Mouse (Mus musculus) macrophage (primary cell): ENCODE results near the gene Mrpl28. TPM values are rescaled to one million over a fixed set of nuclear protein-coding genes. Genes with fewer than 3 reads are reported as not detected.
A peak's percentile ranks its signal among the peaks of the same experiment; 100 is the strongest.
"Not testable (repeated sequence)": the region's sequence is repeated elsewhere in the genome, so short reads cannot be mapped to it uniquely, and the experiment has no call there.

ENCODE experiments used
- H3K27ac ChIP-seq: fragments of 350-480 bp; formaldehyde crosslinking; 2 replicates; pipeline ENCODE4 v1.9.0; 2021
- H3K36me3 ChIP-seq: fragments of 350-480 bp; formaldehyde crosslinking; 2 replicates; pipeline ENCODE4 v1.9.0; 2021; ENCODE audit errors: inconsistent target
- H3K4me3 ChIP-seq: fragments of 350-480 bp; formaldehyde crosslinking; 2 replicates; pipeline ENCODE4 v1.9.0; 2021; ENCODE audit errors: inconsistent target
- H3K79me2 ChIP-seq: fragments of 350-480 bp; formaldehyde crosslinking; 2 replicates; pipeline ENCODE4 v1.9.0; 2021; ENCODE audit errors: inconsistent target
- WGBS: methylation state at CpG from one replicate; pipeline ENCODE4 v1.1.7; 2026; ENCODE audit warnings: inconsistent platforms; ENCODE audit not compliant: missing documents; 5-methylcytosine and 5-hydroxymethylcytosine counted together
- polyA plus RNA-seq: library from polyadenylated mRNA; stranded (reverse); fragments of 250-400 nt; gene quantifications from 3 replicates; pipeline ENCODE4 v1.2.4, GENCODE M21; 2018; ENCODE audit warnings: inconsistent platforms

Gene Mrpl28
- polyA plus RNA-seq, 1 experiment from 2014 or later, result 35.9 TPM

DNA sequence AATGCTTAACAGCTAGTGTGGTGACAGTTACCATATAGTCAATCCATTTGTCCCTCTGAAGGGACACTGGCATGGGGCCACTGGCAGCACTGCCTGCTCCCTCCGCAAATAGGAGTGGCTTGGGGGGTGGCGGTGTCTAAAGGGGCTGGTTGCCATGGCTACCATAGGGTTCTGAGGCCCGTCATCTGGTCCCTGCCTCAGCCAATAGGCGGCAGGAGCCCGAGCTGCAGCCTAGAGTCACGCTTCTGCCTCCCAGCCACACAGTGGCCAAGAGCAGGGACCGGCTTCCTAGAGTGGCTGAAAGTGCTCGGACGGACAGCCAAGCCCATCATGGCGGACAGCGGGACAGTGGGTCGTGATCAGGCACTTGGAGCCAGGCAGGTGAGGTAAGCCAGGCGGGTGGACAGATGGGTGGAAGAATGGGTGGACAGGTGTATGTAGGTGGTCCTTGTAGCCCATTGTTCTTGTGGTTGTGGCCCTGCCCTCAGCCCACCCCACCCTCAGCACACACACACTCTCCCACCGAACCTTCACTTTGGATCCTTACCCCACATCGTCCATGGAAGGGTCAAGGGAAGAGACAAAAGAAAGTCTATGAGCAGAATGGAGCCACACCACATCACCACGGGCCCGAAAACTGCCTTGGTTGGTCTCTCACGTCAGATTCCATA is 7.9 kb downstream of the Mrpl28 start:
- Histone ChIP-seq H3K36me3 (peaks cover 50% of the 10 kb centered on the region), H3K79me2 (peaks cover 4% of the 10 kb centered on the region; the same call in 1 of the 2 replicates), H3K27ac (no peak overlapping the region), H3K4me3 (no peak overlapping the region)
- 98% methylated on average over 18 of the region's 18 CpGs for WGBS

GRCm38 (mm10) chr17:26131856-26132853 is 8.9 kb downstream of the Mrpl28 start:
- no peaks in the 10 kb centered on the region for H3K79me2 ChIP-seq
- no peak overlapping the region for H3K4me3 ChIP-seq
- H3K36me3 ChIP-seq, result peaks cover 40% of the 10 kb centered on the region
- H3K27ac ChIP-seq, result no peak overlapping the region
- 95% methylated on average over 16 of the region's 18 CpGs for WGBS

GRCm38 (mm10) chr17:26137106-26137750 is 13.9 kb downstream of the Mrpl28 start:
- 73% methylated on average over 11 of the region's 11 CpGs for WGBS
- H3K27ac ChIP-seq, result no peak overlapping the region
- peaks cover 33% of the 10 kb centered on the region for H3K79me2 ChIP-seq
- H3K4me3 ChIP-seq, result no peak overlapping the region
- no peaks in the 10 kb centered on the region for H3K36me3 ChIP-seq

- no peak overlapping the region for H3K27ac ChIP-seq
- H3K79me2 ChIP-seq, result peaks cover 38% of the 10 kb centered on the region
- WGBS, result 71% methylated on average over 2 of the region's 2 CpGs
- H3K4me3 ChIP-seq, result peak overlapping the region; percentile 31; the same call in 1 of the 2 replicates
- peaks cover 3% of the 10 kb centered on the region; the same call in 1 of the 2 replicates for H3K36me3 ChIP-seq
Observed at GRCm38 (mm10) chr17:26137751-26138130, 14.4 kb downstream of the Mrpl28 start.

DNA sequence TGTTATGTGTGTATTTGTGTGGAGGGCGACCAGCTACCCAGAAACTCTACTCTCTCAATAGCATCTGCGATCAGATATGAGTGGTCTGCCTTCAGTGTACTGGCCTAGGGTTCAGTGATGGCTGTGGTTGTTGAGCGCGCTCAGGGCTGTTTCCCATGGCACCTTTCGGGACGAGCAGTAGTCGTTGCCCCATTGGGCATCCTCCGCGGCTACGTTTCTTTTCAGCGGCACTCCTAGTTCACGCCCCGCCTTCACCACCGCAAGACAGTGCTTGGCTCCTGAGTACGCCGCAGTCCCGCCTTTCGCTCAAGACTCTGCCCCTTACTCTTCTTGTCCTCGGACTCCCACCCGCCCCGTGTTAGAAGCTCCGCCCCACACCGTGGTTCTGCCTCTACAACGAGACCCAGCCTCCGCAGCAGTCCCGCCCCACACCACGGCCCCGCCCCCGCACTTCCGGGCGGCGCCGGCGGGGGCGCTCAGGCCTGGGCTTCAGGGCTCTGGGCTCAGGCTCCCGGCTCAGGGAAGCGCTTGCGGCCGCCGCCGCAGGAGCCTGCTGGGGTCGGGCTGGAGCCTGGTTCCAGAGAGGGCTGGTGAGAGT is 15.0 kb downstream of the Mrpl28 start, which contains the start of gene Axin1:
TSS of gene Axin1 (plus strand) at position 450 of the 598 bp plus-strand sequence.
- H3K4me3 ChIP-seq, result peak within 1 kb of the TSS; percentile 68
- 1% methylated on average over 32 of the region's 42 CpGs for WGBS
- peaks cover 44% of the 10 kb centered on the region for H3K79me2 ChIP-seq
- 0 out of 2 replicates have a peak within 1 kb of the TSS, but pooled peaks have one; percentile 13 for H3K27ac ChIP-seq
- peaks cover 9% of the 10 kb centered on the region; the same call in 1 of the 2 replicates for H3K36me3 ChIP-seq

GRCm38 (mm10) chr17:26138901-26139381 is 15.6 kb downstream of the Mrpl28 start:
- H3K79me2 ChIP-seq, result peaks cover 50% of the 10 kb centered on the region
- H3K27ac ChIP-seq, result no peak overlapping the region
- peaks cover 14% of the 10 kb centered on the region; the same call in 1 of the 2 replicates for H3K36me3 ChIP-seq
- under 1% methylated on average over 41 of the region's 58 CpGs for WGBS
- H3K4me3 ChIP-seq, result peak overlapping the region; percentile 68

DNA sequence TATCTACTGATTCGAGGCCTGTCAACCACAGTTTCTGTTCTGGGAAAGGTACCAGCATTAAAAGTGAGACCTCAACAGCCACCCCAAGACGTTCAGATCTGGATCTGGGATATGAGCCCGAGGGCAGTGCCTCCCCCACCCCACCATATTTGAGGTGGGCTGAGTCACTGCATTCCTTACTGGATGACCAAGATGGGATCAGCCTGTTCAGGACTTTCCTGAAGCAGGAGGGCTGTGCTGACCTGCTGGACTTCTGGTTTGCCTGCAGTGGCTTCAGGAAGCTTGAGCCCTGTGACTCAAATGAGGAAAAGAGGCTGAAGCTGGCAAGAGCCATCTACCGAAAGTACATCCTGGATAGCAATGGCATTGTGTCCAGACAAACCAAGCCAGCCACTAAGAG is 19.5 kb downstream of the Mrpl28 start:
- Histone ChIP-seq H3K27ac (no peak overlapping the region), H3K79me2 (peaks cover 88% of the 10 kb centered on the region), H3K36me3 (peaks cover 21% of the 10 kb centered on the region; the same call in 1 of the 2 replicates), H3K4me3 (no peak overlapping the region)
- WGBS, result 88% methylated on average over 2 of the region's 4 CpGs

GRCm38 (mm10) chr17:26143386-26143785 is 20.1 kb downstream of the Mrpl28 start:
- 93% methylated on average over 3 of the region's 5 CpGs for WGBS
- peaks cover 94% of the 10 kb centered on the region for H3K79me2 ChIP-seq
- no peak overlapping the region for H3K27ac ChIP-seq
- no peak overlapping the region for H3K4me3 ChIP-seq
- H3K36me3 ChIP-seq, result peaks cover 27% of the 10 kb centered on the region; the same call in 1 of the 2 replicates

DNA sequence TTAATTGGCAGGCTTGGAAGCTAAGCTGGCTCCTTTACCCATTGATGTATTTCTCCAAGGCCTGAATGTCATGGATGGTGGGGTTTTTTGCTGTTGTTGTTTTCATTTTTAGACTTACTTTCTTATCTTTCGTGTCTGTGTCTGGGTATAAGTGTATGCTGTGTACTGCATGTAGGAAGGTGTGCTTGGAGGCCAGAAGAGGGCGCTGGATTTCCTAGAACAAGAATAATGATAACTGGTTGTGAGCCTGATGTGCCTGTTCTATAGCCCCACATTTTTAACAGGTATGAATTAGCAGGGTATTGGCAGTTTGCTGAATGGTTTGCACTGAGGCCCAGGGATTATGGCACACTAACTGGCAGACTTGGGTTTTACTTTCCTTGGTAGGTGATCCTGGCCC is 25.8 kb downstream of the Mrpl28 start:
- Histone ChIP-seq H3K4me3 (no peak overlapping the region), H3K27ac (no peak overlapping the region), H3K36me3 (peaks cover 12% of the 10 kb centered on the region; the same call in 1 of the 2 replicates), H3K79me2 (peaks cover 100% of the 10 kb centered on the region)
- 91% methylated on average over 2 of the region's 2 CpGs for WGBS

- Histone ChIP-seq H3K36me3 (peaks cover 7% of the 10 kb centered on the region; the same call in 1 of the 2 replicates), H3K27ac (no peak overlapping the region), H3K4me3 (no peak overlapping the region), H3K79me2 (peaks cover 100% of the 10 kb centered on the region)
- WGBS, result 100% methylated on average over 2 of the region's 2 CpGs
Observed at GRCm38 (mm10) chr17:26151886-26152630, 28.8 kb downstream of the Mrpl28 start.

- H3K36me3 ChIP-seq, result no peaks in the 10 kb centered on the region
- peaks cover 91% of the 10 kb centered on the region for H3K79me2 ChIP-seq
- H3K27ac ChIP-seq, result no peak overlapping the region
- H3K4me3 ChIP-seq, result no peak overlapping the region
- 86% methylated on average over 1 of the region's 1 CpGs for WGBS
Observed at GRCm38 (mm10) chr17:26162736-26163135, 39.4 kb downstream of the Mrpl28 start.

GRCm38 (mm10) chr17:26168039-26168438 is 44.7 kb downstream of the Mrpl28 start:
- H3K36me3 ChIP-seq, result no peaks in the 10 kb centered on the region
- 0% methylated on average over 2 of the region's 2 CpGs for WGBS
- no peak overlapping the region for H3K4me3 ChIP-seq
- H3K79me2 ChIP-seq, result peaks cover 83% of the 10 kb centered on the region
- H3K27ac ChIP-seq, result peak overlapping the region; percentile 93

DNA sequence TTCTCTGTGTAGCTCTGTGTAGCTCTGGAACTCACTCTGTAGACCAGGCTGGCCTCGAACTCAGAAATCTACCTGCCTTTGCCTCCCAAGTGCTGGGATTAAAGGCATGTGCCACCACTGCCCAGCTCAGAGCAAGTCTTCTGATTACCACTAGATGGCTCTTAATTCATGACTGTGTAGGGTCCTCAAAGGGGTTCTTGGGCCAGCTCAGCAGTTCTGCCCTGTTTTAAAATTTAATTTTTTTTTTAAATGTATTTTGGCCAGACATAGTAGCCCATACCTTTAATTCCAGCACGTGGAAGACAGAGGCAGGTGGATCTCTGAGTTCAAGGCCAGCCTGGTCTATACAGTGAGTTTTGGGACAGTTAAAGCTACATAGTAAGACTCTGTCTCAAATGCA is 51.9 kb downstream of the Mrpl28 start:
- H3K27ac ChIP-seq, H3K4me3 ChIP-seq, H3K36me3 ChIP-seq: not testable (repeated sequence)
- peaks cover 89% of the 10 kb centered on the region for H3K79me2 ChIP-seq
- 97% methylated on average over 2 of the region's 2 CpGs for WGBS
